Mouse (Mus musculus) CH12.LX (cell line): ENCODE measurements at regions not wholly inside any gene's neighbourhood (a gene's known extent, or its start where the extent isn't known, plus 50 kb on each side); places are given as distances from the start of the nearest gene placed in this dataset.

Experiments used
- DNase-seq: peaks from one replicate; pipeline ENCODE4 v3.0.0-alpha.2; 2013; ENCODE audit errors: extremely low read depth
- H3K27ac ChIP-seq: 2 replicates; pipeline ENCODE4 v1.5.1; 2012; ENCODE audit warnings: low read depth, mild to moderate bottlenecking, control low read depth, moderate library complexity; ENCODE audit not compliant: insufficient read depth
- H3K27me3 ChIP-seq: replicated peaks from 2 replicates; pipeline ENCODE3; 2012; ENCODE audit warnings: inconsistent platforms
- H3K36me3 ChIP-seq, 2 experiments: replicated peaks in 1 of 2; 2 replicates each; pipeline versions ENCODE3 to v1.6.1; 2012; ENCODE audit warnings: inconsistent platforms in 1 of 2, low read length in 1 of 2, mild to moderate bottlenecking in 1 of 2, mixed read lengths in 1 of 2, moderate library complexity in 1 of 2; ENCODE audit not compliant: control insufficient read depth in 1 of 2, insufficient read depth in 1 of 2
- H3K4me1 ChIP-seq, 2 experiments: 2 replicates each; pipeline ENCODE4 v1.6.1; 2012; ENCODE audit warnings: inconsistent platforms in 1 of 2, moderate library complexity in 1 of 2; ENCODE audit not compliant: insufficient read depth in 2 of 2, control insufficient read depth in 1 of 2
- H3K4me2 ChIP-seq: 2 replicates; pipeline ENCODE4 v1.6.1; 2012; ENCODE audit warnings: low read depth, mild to moderate bottlenecking, control low read depth; ENCODE audit not compliant: poor library complexity, insufficient read depth, severe bottlenecking
- H3K4me3 ChIP-seq, 3 experiments: fragments of 150-350 bp in 1 of 3; sonication (generic) in 1 of 3; replicated peaks in 1 of 3; 2 replicates each; pipeline versions ENCODE3 to v1.5.1; 2011 to 2012; ENCODE audit warnings: low read depth in 2 of 3, low read length in 2 of 3, mild to moderate bottlenecking in 2 of 3, moderate library complexity in 2 of 3, control low read depth in 1 of 3, improper control_type of control experiment in 1 of 3, inconsistent platforms in 1 of 3, mixed read lengths in 1 of 3; ENCODE audit not compliant: poor library complexity in 1 of 3
- H3K79me2 ChIP-seq: replicated peaks from 2 replicates; pipeline ENCODE4 v1.6.1; 2012; ENCODE audit warnings: mild to moderate bottlenecking, moderate library complexity; ENCODE audit not compliant: control insufficient read depth, poor library complexity, insufficient read depth, severe bottlenecking; ENCODE audit errors: extremely low read depth
- H3K9ac ChIP-seq: 2 replicates; pipeline ENCODE4 v1.6.1; 2012; ENCODE audit warnings: low read depth, mild to moderate bottlenecking, control low read depth, moderate library complexity; ENCODE audit not compliant: insufficient read depth
- H3K9me3 ChIP-seq: replicated peaks from 2 replicates; pipeline ENCODE3; 2012; ENCODE audit warnings: low read length, inconsistent platforms, mixed read lengths
- BHLHE40 ChIP-seq: IDR thresholded peaks from 2 replicates; pipeline ENCODE4 v1.6.1; 2011; ENCODE audit warnings: mild to moderate bottlenecking, low read depth, low read length, improper control_type of control experiment
- CHD1 ChIP-seq: IDR thresholded peaks from 2 replicates; pipeline ENCODE4 v1.6.1; 2012; ENCODE audit warnings: low read depth, low read length, improper control_type of control experiment, inconsistent platforms
- CTCF ChIP-seq, 2 experiments: IDR thresholded peaks in 1 of 2; conservative IDR thresholded peaks in 1 of 2; 2 replicates each; pipeline ENCODE4 v1.5.1; 2011 to 2012; ENCODE audit warnings: low read depth in 2 of 2, low read length in 2 of 2, improper control_type of control experiment in 1 of 2, inconsistent platforms in 1 of 2, mild to moderate bottlenecking in 1 of 2, moderate library complexity in 1 of 2
- E2F4 ChIP-seq: IDR thresholded peaks from 2 replicates; pipeline ENCODE4 v1.6.1; 2011; ENCODE audit warnings: low read depth, low read length, improper control_type of control experiment; ENCODE audit not compliant: insufficient replicate concordance
- EP300 ChIP-seq: IDR thresholded peaks from 2 replicates; pipeline ENCODE4 v1.6.1; 2011; ENCODE audit warnings: low read length, improper control_type of control experiment
- ETS1 ChIP-seq: conservative IDR thresholded peaks from 2 replicates; pipeline ENCODE4 v1.6.1; 2012; ENCODE audit warnings: low read depth, mild to moderate bottlenecking, inconsistent platforms, low read length, improper control_type of control experiment, moderate library complexity
- IRF4 ChIP-seq: IDR thresholded peaks from 2 replicates; pipeline ENCODE4 v1.6.1; 2014; ENCODE audit warnings: low read depth, mild to moderate bottlenecking, inconsistent platforms, low read length, improper control_type of control experiment
- JUND ChIP-seq: conservative IDR thresholded peaks from 2 replicates; pipeline ENCODE4 v1.6.1; 2011; ENCODE audit warnings: low read depth, low read length, improper control_type of control experiment
- MAFK ChIP-seq: IDR thresholded peaks from 2 replicates; pipeline ENCODE4 v1.6.1; 2011; ENCODE audit warnings: low read length, improper control_type of control experiment; ENCODE audit not compliant: insufficient replicate concordance
- MEF2A ChIP-seq: IDR thresholded peaks from 2 replicates; pipeline ENCODE4 v1.6.1; 2014; ENCODE audit warnings: low read depth, mild to moderate bottlenecking, inconsistent platforms, low read length, improper control_type of control experiment, borderline replicate concordance
- MYC ChIP-seq: IDR thresholded peaks from 2 replicates; pipeline ENCODE4 v1.6.1; 2011; ENCODE audit warnings: low read depth, mild to moderate bottlenecking, improper control_type of control experiment, low read length
- NELFE ChIP-seq: IDR thresholded peaks from 2 replicates; pipeline ENCODE4 v1.6.1; 2011; ENCODE audit warnings: low read depth, low read length, improper control_type of control experiment
- PAX5 ChIP-seq: IDR thresholded peaks from 2 replicates; pipeline ENCODE4 v1.6.1; 2012; ENCODE audit warnings: low read length, inconsistent platforms, mixed read lengths
- POLR2AphosphoS2 ChIP-seq: IDR thresholded peaks from 2 replicates; pipeline ENCODE4 v1.6.1; 2011; ENCODE audit warnings: low read depth, low read length, improper control_type of control experiment
- RCOR1 ChIP-seq: conservative IDR thresholded peaks from 2 replicates; pipeline ENCODE4 v1.6.1; 2012; ENCODE audit warnings: low read depth, mild to moderate bottlenecking, inconsistent platforms, low read length, improper control_type of control experiment
- SMC3 ChIP-seq: IDR thresholded peaks from 2 replicates; pipeline ENCODE4 v1.6.1; 2011; ENCODE audit warnings: low read depth, low read length, improper control_type of control experiment
- TBP ChIP-seq: conservative IDR thresholded peaks from 2 replicates; pipeline ENCODE4 v1.6.1; 2011; ENCODE audit warnings: low read depth, low read length, improper control_type of control experiment
- UBTF ChIP-seq: IDR thresholded peaks from 2 replicates; pipeline ENCODE4 v1.6.1; 2012; ENCODE audit warnings: low read depth, mild to moderate bottlenecking, inconsistent platforms, low read length, improper control_type of control experiment, moderate library complexity
- USF2 ChIP-seq: conservative IDR thresholded peaks from 2 replicates; pipeline ENCODE4 v1.6.1; 2011; ENCODE audit warnings: low read depth, low read length, improper control_type of control experiment
- ZC3H11A ChIP-seq: IDR thresholded peaks from 2 replicates; pipeline ENCODE4 v1.6.1; 2012; ENCODE audit warnings: low read depth, mild to moderate bottlenecking, inconsistent platforms, low read length, improper control_type of control experiment
- ZMIZ1 ChIP-seq: IDR thresholded peaks from 2 replicates; pipeline ENCODE4 v1.6.1; 2012; ENCODE audit warnings: low read depth, mild to moderate bottlenecking, inconsistent platforms, low read length, improper control_type of control experiment
- dilution Hi-C: fragments of 300-500 bp; cut with MboI; formaldehyde crosslinking; loops from 2 replicates; pipeline ENCODE4 v1.14.3; 2020; ENCODE audit warnings: low sequenced_read_pairs; ENCODE audit not compliant: extremely low pct_unique_long_range_greater_than_20kb, extremely low pct_ligation_motif_present
- in situ Hi-C: fragments of 300-500 bp; cut with MboI; formaldehyde crosslinking; loops from 3 replicates; pipeline ENCODE4 v1.14.3; 2019; ENCODE audit warnings: low sequenced_read_pairs, low pct_ligation_motif_present, low pct_unique_long_range_greater_than_20kb, mixed read lengths

- in situ Hi-C loops, result no loop called here
- Histone ChIP-seq H3K36me3 (no peaks in the 10 kb centered on the region), H3K79me2 (no peaks in the 10 kb centered on the region), H3K9me3 (no peaks in the 10 kb centered on the region), H3K9ac (no peak overlapping the region)
- TF ChIP-seq UBTF (no peak), MAFK (no peak)
- TF ChIP-seq, all 38 proteins: peak for 0
- Histone ChIP-seq H3K27me3 (no peaks in the 10 kb centered on the region), H3K4me1 (0 out of 4 replicates have a peak, but pooled peaks cover 0 to 4% of the 10 kb centered on the region in 2 experiments), H3K4me2 (no peak overlapping the region), H3K4me3 (no peak overlapping the region), H3K27ac (no peak overlapping the region)
- dilution Hi-C loops, result no loop called here
- DNase-seq, result no peak
Measured at GRCm38 (mm10) chr13:84438444-84438766, 216.3 kb downstream of the Tmem161b start.

GRCm38 (mm10) chr13:84448514-84448913 lies 226.4 kb downstream of the Tmem161b start:
- dilution Hi-C loops (no loop called here), in situ Hi-C loops (no loop called here)
- Histone ChIP-seq H3K9ac (no peak overlapping the region), H3K36me3 (no peaks in the 10 kb centered on the region), H3K9me3 (no peaks in the 10 kb centered on the region), H3K27me3 (no peaks in the 10 kb centered on the region), H3K79me2 (no peaks in the 10 kb centered on the region), H3K4me3 (no peak overlapping the region), H3K27ac (no peak overlapping the region), H3K4me1 (no peaks in the 10 kb centered on the region), H3K4me2 (no peak overlapping the region)
- no peak for DNase-seq
- TF ChIP-seq ETS1, result no peak
- no peak for TF ChIP-seq SMC3
- no peak for TF ChIP-seq POLR2AphosphoS2
- no peak for TF ChIP-seq CTCF (conservative IDR thresholded peaks at IDR 0.05 in 1 of 2, IDR thresholded peaks at IDR 0.05 in 1 of 2; ENCODE audit: low read depth in 2 of 2, low read length in 2 of 2)
- no peak for TF ChIP-seq MYC
- TF ChIP-seq JUND, result no peak
- TF ChIP-seq NELFE, result no peak
- TF ChIP-seq RCOR1, result no peak
- no peak for TF ChIP-seq IRF4
- no peak for TF ChIP-seq E2F4
- no peak for TF ChIP-seq MEF2A
- no peak for TF ChIP-seq TBP
- TF ChIP-seq PAX5, result no peak
- TF ChIP-seq CHD1, result no peak
- TF ChIP-seq ZC3H11A, result no peak
- TF ChIP-seq USF2, result no peak
- no peak for TF ChIP-seq EP300
- TF ChIP-seq UBTF, result no peak
- no peak for TF ChIP-seq BHLHE40
- TF ChIP-seq ZMIZ1, result no peak
